Mouse (Mus musculus): ENCODE measurements around the gene Cfap161. TPM values are rescaled to one million over a fixed set of nuclear protein-coding genes. Genes with fewer than 3 reads are reported as not detected.

Gene Cfap161
- 0.26 and 0.39 TPM in 2 replicates for polyA plus RNA-seq (2012; rRNA removed)

GRCm38 (mm10) chr7:83794705-83795104 lies at the start of gene Cfap161:
Gene Cfap161, minus strand, starts transcription at chr7:83794880.

GRCm38 (mm10) chr7:83745413-83746106 lies 49.1 kb downstream of the Cfap161 start, which contains the start of gene Il16:
Gene Il16, minus strand, starts transcription at chr7:83745726.

Other genes starting within 250 kb of the Cfap161 start
- gene Tmc3, start 210.0 kb downstream of the Cfap161 start, polyA plus RNA-seq (2012; rRNA removed): 0.36 and 0.93 TPM in 2 replicates
- gene Stard5, start 162.9 kb downstream of the Cfap161 start, polyA plus RNA-seq (2012; rRNA removed): 11.4 and 14.8 TPM in 2 replicates
- 0.86 and 1.5 TPM in 2 replicates for gene Il16, start 49.2 kb downstream of the Cfap161 start, polyA plus RNA-seq (2012; rRNA removed)
- 23.1 and 29.0 TPM in 2 replicates for gene Tlnrd1, start 89.4 kb upstream of the Cfap161 start, polyA plus RNA-seq (2012; rRNA removed)
- gene Mesd, start 89.6 kb upstream of the Cfap161 start, polyA plus RNA-seq (2012; rRNA removed): 52.1 and 102 TPM in 2 replicates